Mouse (Mus musculus) MEL (cell line): ENCODE measurements around the gene Tmem178b. TPM values are rescaled to one million over a fixed set of nuclear protein-coding genes. Genes with fewer than 3 reads are reported as not detected.

Source experiments
- DNase-seq: peaks from one replicate; pipeline ENCODE4 v3.0.0; 2011; ENCODE audit warnings: low read depth, low spot score
- H3K27ac ChIP-seq: 2 replicates; pipeline ENCODE4 v1.5.1; 2012; ENCODE audit warnings: low read depth, mild to moderate bottlenecking, control low read depth, low read length, moderate library complexity; ENCODE audit not compliant: control insufficient read depth
- H3K27me3 ChIP-seq, 2 experiments: fragments of 150-350 bp in 1 of 2; sonication (generic) in 1 of 2; 2 replicates each; pipeline ENCODE4 v1.6.1; 2012; ENCODE audit warnings: low read length in 2 of 2, mild to moderate bottlenecking in 2 of 2, improper control_type of control experiment in 1 of 2, moderate library complexity in 1 of 2; ENCODE audit not compliant: insufficient read depth in 2 of 2, control insufficient read depth in 1 of 2
- H3K36me3 ChIP-seq, 2 experiments: 2 replicates each; pipeline ENCODE4 v1.6.1; 2012 to 2014; ENCODE audit warnings: low read length in 2 of 2, improper control_type of control experiment in 1 of 2, inconsistent platforms in 1 of 2, mild to moderate bottlenecking in 1 of 2; ENCODE audit not compliant: insufficient read depth in 2 of 2, control insufficient read depth in 1 of 2
- H3K4me1 ChIP-seq, 2 experiments: fragments of 150-350 bp in 1 of 2; sonication (generic) in 1 of 2; 2 replicates each; pipeline ENCODE4 v1.6.1; 2012; ENCODE audit warnings: low read length in 2 of 2, improper control_type of control experiment in 1 of 2, mild to moderate bottlenecking in 1 of 2; ENCODE audit not compliant: insufficient read depth in 2 of 2, control insufficient read depth in 1 of 2
- H3K4me3 ChIP-seq, 2 experiments: fragments of 150-350 bp in 1 of 2; sonication (generic) in 1 of 2; 2 replicates each; pipeline ENCODE4 v1.5.1; 2012; ENCODE audit warnings: low read depth in 2 of 2, low read length in 2 of 2, mild to moderate bottlenecking in 2 of 2, moderate library complexity in 2 of 2, control low read depth in 1 of 2, improper control_type of control experiment in 1 of 2; ENCODE audit not compliant: control insufficient read depth in 1 of 2, insufficient read depth in 1 of 2
- H3K79me2 ChIP-seq: 2 replicates; pipeline ENCODE4 v1.6.1; 2012; ENCODE audit warnings: mild to moderate bottlenecking, low read length, moderate library complexity; ENCODE audit not compliant: control insufficient read depth, poor library complexity, insufficient read depth
- H3K9ac ChIP-seq: 2 replicates; pipeline ENCODE4 v1.6.1; 2012; ENCODE audit warnings: low read depth, mild to moderate bottlenecking, control low read depth, low read length, moderate library complexity; ENCODE audit not compliant: control insufficient read depth, poor library complexity, severe bottlenecking
- H3K9me3 ChIP-seq: fragments of 150-350 bp; sonication (generic); replicated peaks from 2 replicates; pipeline ENCODE4 v1.6.1; 2012; ENCODE audit warnings: mild to moderate bottlenecking, low read length, improper control_type of control experiment, moderate library complexity; ENCODE audit not compliant: insufficient read depth
- BHLHE40 ChIP-seq: IDR thresholded peaks from 2 replicates; pipeline ENCODE4 v1.6.1; 2012; ENCODE audit warnings: low read depth, mild to moderate bottlenecking, inconsistent platforms, low read length, improper control_type of control experiment, borderline replicate concordance
- CHD1 ChIP-seq: IDR thresholded peaks from 2 replicates; pipeline ENCODE4 v1.6.1; 2012; ENCODE audit warnings: low read depth, mild to moderate bottlenecking, inconsistent platforms, low read length, improper control_type of control experiment
- ELF1 ChIP-seq: IDR thresholded peaks from 2 replicates; pipeline ENCODE4 v1.6.1; 2014; ENCODE audit warnings: low read depth, mild to moderate bottlenecking, inconsistent platforms, low read length, improper control_type of control experiment, moderate library complexity
- GABPA ChIP-seq: IDR thresholded peaks from 2 replicates; pipeline ENCODE4 v1.6.1; 2012; ENCODE audit warnings: low read depth, mild to moderate bottlenecking, inconsistent platforms, low read length, improper control_type of control experiment, moderate library complexity
- GATA1 ChIP-seq: IDR thresholded peaks from 2 replicates; pipeline ENCODE4 v1.6.1; 2011; ENCODE audit warnings: low read depth, low read length, improper control_type of control experiment
- JUND ChIP-seq: IDR thresholded peaks from 2 replicates; pipeline ENCODE4 v1.6.1; 2011; ENCODE audit warnings: low read depth, mild to moderate bottlenecking, improper control_type of control experiment, low read length
- MAX ChIP-seq: IDR thresholded peaks from 2 replicates; pipeline ENCODE4 v1.6.1; 2011; ENCODE audit warnings: low read length, improper control_type of control experiment
- MXI1 ChIP-seq: IDR thresholded peaks from 2 replicates; pipeline ENCODE4 v1.6.1; 2011; ENCODE audit warnings: mild to moderate bottlenecking, low read depth, low read length, improper control_type of control experiment
- MYB ChIP-seq: IDR thresholded peaks from 2 replicates; pipeline ENCODE4 v1.6.1; 2011; ENCODE audit warnings: mild to moderate bottlenecking, low read depth, low read length, improper control_type of control experiment
- MYC ChIP-seq: IDR thresholded peaks from 2 replicates; pipeline ENCODE4 v1.6.1; 2011; ENCODE audit warnings: low read depth, mild to moderate bottlenecking, low read length, improper control_type of control experiment, moderate library complexity
- NELFE ChIP-seq: IDR thresholded peaks from 2 replicates; pipeline ENCODE4 v1.6.1; 2011; ENCODE audit warnings: low read depth, low read length, improper control_type of control experiment
- NRF1 ChIP-seq: IDR thresholded peaks from 2 replicates; pipeline ENCODE4 v1.6.1; 2014; ENCODE audit warnings: low read depth, mild to moderate bottlenecking, inconsistent platforms, low read length, improper control_type of control experiment, moderate library complexity; ENCODE audit not compliant: poor library complexity, insufficient read depth, severe bottlenecking
- POLR2AphosphoS2 ChIP-seq: IDR thresholded peaks from 2 replicates; pipeline ENCODE4 v1.6.1; 2011; ENCODE audit warnings: low read length, improper control_type of control experiment
- POLR2AphosphoS5 ChIP-seq: IDR thresholded peaks from 2 replicates; pipeline ENCODE4 v1.6.1; 2012; ENCODE audit warnings: low read depth, borderline replicate concordance, mild to moderate bottlenecking, inconsistent platforms, low read length, moderate library complexity, mixed read lengths
- RCOR1 ChIP-seq: IDR thresholded peaks from 2 replicates; pipeline ENCODE4 v1.6.1; 2012; ENCODE audit warnings: low read depth, mild to moderate bottlenecking, inconsistent platforms, low read length, improper control_type of control experiment
- USF1 ChIP-seq: IDR thresholded peaks from 2 replicates; pipeline ENCODE4 v1.6.1; 2014; ENCODE audit warnings: low read depth, mild to moderate bottlenecking, inconsistent platforms, low read length, improper control_type of control experiment, moderate library complexity
- USF2 ChIP-seq, 2 experiments: IDR thresholded peaks; 2 replicates each; pipeline ENCODE4 v1.6.1; 2011 to 2012; ENCODE audit warnings: improper control_type of control experiment in 2 of 2, low read length in 2 of 2, borderline replicate concordance in 1 of 2, inconsistent platforms in 1 of 2, low read depth in 1 of 2, mild to moderate bottlenecking in 1 of 2; ENCODE audit not compliant: insufficient read depth in 1 of 2
- ZKSCAN1 ChIP-seq: IDR thresholded peaks from 2 replicates; pipeline ENCODE4 v1.6.1; 2012; ENCODE audit warnings: low read depth, mild to moderate bottlenecking, inconsistent platforms, low read length, improper control_type of control experiment, moderate library complexity
- ZMIZ1 ChIP-seq: IDR thresholded peaks from 2 replicates; pipeline ENCODE4 v1.6.1; 2012; ENCODE audit warnings: low read depth, mild to moderate bottlenecking, inconsistent platforms, low read length, improper control_type of control experiment, moderate library complexity
- ZNF384 ChIP-seq: IDR thresholded peaks from 2 replicates; pipeline ENCODE4 v1.6.1; 2012; ENCODE audit warnings: low read depth, mild to moderate bottlenecking, inconsistent platforms, low read length, improper control_type of control experiment
- polyA plus RNA-seq, 2 experiments: library from polyadenylated mRNA; stranded (reverse) in 1 of 2; unstranded in 1 of 2; fragments of >175 nt in 1 of 2; fragments of >200 nt in 1 of 2; gene quantifications; 2 replicates each; pipeline versions ENCODE4 v1.2.1 to v1.2.4; 2012; ENCODE audit warnings: low replicate concordance in 2 of 2, low read depth in 1 of 2; ENCODE audit not compliant: insufficient read length in 2 of 2, insufficient read depth in 1 of 2, missing spikeins in 1 of 2
- total RNA-seq: library from RNA; depleted of rRNA; stranded (reverse); fragments of 300-350 nt; gene quantifications from 2 replicates; pipeline ENCODE4 v1.2.3, GENCODE M21; 2012

The Tmem178b gene
- total and polyA plus RNA-seq, 3 experiments, result not detected

GRCm38 (mm10) chr6:40240671-40241070 is 367.6 kb downstream of the Tmem178b start:
- no peaks in the 10 kb centered on the region for H3K36me3 ChIP-seq
- H3K9ac ChIP-seq, result no peak overlapping the region
- H3K27me3 ChIP-seq, result no peaks in the 10 kb centered on the region
- H3K4me3 ChIP-seq, result no peak overlapping the region
- peaks cover 0 to 2% of the 10 kb centered on the region in 2 experiments; a peak in 1 of 4 replicates for H3K4me1 ChIP-seq
- DNase-seq, result no peak
- TF ChIP-seq JUND (no peak), POLR2AphosphoS5 (no peak), ZMIZ1 (no peak), USF2 (IDR thresholded peaks at IDR 0.05; ENCODE audit: borderline replicate concordance in 1 of 2, insufficient read depth in 1 of 2, low read depth in 1 of 2, low read length in 2 of 2) (no peak)
- no peaks in the 10 kb centered on the region for H3K79me2 ChIP-seq
- no peaks in the 10 kb centered on the region for H3K9me3 ChIP-seq
- H3K27ac ChIP-seq, result no peak overlapping the region

GRCm38 (mm10) chr6:40247398-40247946 is 374.4 kb downstream of the Tmem178b start:
- TF ChIP-seq RCOR1 (no peak), JUND (no peak), GATA1 (no peak), MAX (no peak), USF1 (no peak), ELF1 (no peak), ZNF384 (no peak), MYB (no peak), MXI1 (no peak), BHLHE40 (no peak), GABPA (no peak), ZKSCAN1 (no peak), POLR2AphosphoS2 (no peak), CHD1 (no peak), POLR2AphosphoS5 (no peak), NRF1 (no peak), MYC (no peak), NELFE (no peak)
- TF ChIP-seq, all 39 proteins: peak for 0
- Histone ChIP-seq H3K9ac (no peak overlapping the region), H3K27me3 (no peaks in the 10 kb centered on the region), H3K36me3 (no peaks in the 10 kb centered on the region), H3K9me3 (no peaks in the 10 kb centered on the region), H3K27ac (no peak overlapping the region), H3K79me2 (no peaks in the 10 kb centered on the region), H3K4me3 (no peak overlapping the region), H3K4me1 (no peaks in the 10 kb centered on the region)
- DNase-seq, result no peak
